Mouse (Mus musculus) cortical plate, adult 2 months (tissue): ENCODE measurements around the gene Clk4.

Source experiments
- CTCF ChIP-seq: fragments of 200-500 bp; IDR thresholded peaks from 2 replicates; pipeline ENCODE4 v1.5.1; 2011; ENCODE audit warnings: mild to moderate bottlenecking, control low read depth, low read length; ENCODE audit not compliant: insufficient read depth; ENCODE audit errors: extremely low read depth
- POLR2A ChIP-seq: fragments of 200-500 bp; IDR thresholded peaks from 2 replicates; pipeline ENCODE4 v1.6.1; 2011; ENCODE audit warnings: mild to moderate bottlenecking, low read length, control low read depth; ENCODE audit not compliant: insufficient read depth; ENCODE audit errors: extremely low read depth

- TF ChIP-seq POLR2A (no peak), CTCF (peak; percentile 24; the same call in 1 of the 2 replicates)
Measured at GRCm38 (mm10) chr11:51326908-51327307, 65.4 kb downstream of the Clk4 start.
